Mouse (Mus musculus): ENCODE results near the gene Qrfpr. TPM values are rescaled to one million over a fixed set of nuclear protein-coding genes. Genes with fewer than 3 reads are reported as not detected.
A peak's percentile ranks its signal among the peaks of the same experiment; 100 is the strongest.

The Qrfpr gene
- 0.39 and 0.55 TPM in 2 replicates for polyA plus RNA-seq (2015; fragmentation: Nextera tagmentation; extraction: Ambion mirVana)

GRCm38 (mm10) chr3:36221743-36222682 is at the start of gene Qrfpr:
Gene Qrfpr, minus strand, starts transcription at chr3:36222313.
- Histone ChIP-seq H3K4me2 (peak within 1 kb of the TSS; percentile 61), H3K4me1 (replicated peaks) (peaks cover 8% of the 10 kb centered on the region), H3K27me3 (peaks cover 24% of the 10 kb centered on the region), H3K9me3 (no peaks in the 10 kb centered on the region), H3K9ac (peak within 1 kb of the TSS; percentile 19; the same call in 1 of the 2 replicates), H3K36me3 (no peaks in the 10 kb centered on the region), H3K4me3 (peak within 1 kb of the TSS; percentile 36), H3K27ac (no peak within 1 kb of the TSS)
- peak; percentile 57; the same call in 1 of the 2 replicates for ATAC-seq (ENCODE audit: low FRiP score)
- 7% methylated on average over 39 of the region's 39 CpGs for WGBS

- WGBS = 84% methylated on average over 11 of the region's 11 CpGs
- Histone ChIP-seq H3K4me2 (no peak overlapping the region), H3K36me3 (no peaks in the 10 kb centered on the region), H3K27ac (no peak overlapping the region), H3K4me1 (replicated peaks) (peaks cover 7% of the 10 kb centered on the region), H3K9me3 (no peaks in the 10 kb centered on the region), H3K4me3 (no peak overlapping the region), H3K27me3 (no peaks in the 10 kb centered on the region), H3K9ac (no peak overlapping the region)
- no peak for ATAC-seq (ENCODE audit: low FRiP score)
These were observed 41.8 kb upstream of the Qrfpr start for GRCm38 (mm10) chr3:36263873-36264272.

GRCm38 (mm10) chr3:36263265-36263664 is 41.2 kb upstream of the Qrfpr start:
- peak; percentile 32; the same call in 1 of the 2 replicates for ATAC-seq (ENCODE audit: low FRiP score)
- no peaks in the 10 kb centered on the region for H3K27me3 ChIP-seq
- no peak overlapping the region for H3K9ac ChIP-seq
- H3K36me3 ChIP-seq = no peaks in the 10 kb centered on the region
- no peak overlapping the region for H3K4me3 ChIP-seq
- no peaks in the 10 kb centered on the region for H3K9me3 ChIP-seq
- H3K4me2 ChIP-seq = no peak overlapping the region
- H3K4me1 ChIP-seq (replicated peaks) = peaks cover 7% of the 10 kb centered on the region
- WGBS = 53% methylated on average over 4 of the region's 4 CpGs
- no peak overlapping the region for H3K27ac ChIP-seq

GRCm38 (mm10) chr3:36250585-36250984 is 28.5 kb upstream of the Qrfpr start:
- no peak for ATAC-seq (ENCODE audit: low FRiP score)
- H3K27ac ChIP-seq = no peak overlapping the region
- H3K9ac ChIP-seq = no peak overlapping the region
- no peak overlapping the region for H3K4me2 ChIP-seq
- H3K4me1 ChIP-seq (replicated peaks) = no peaks in the 10 kb centered on the region
- no peak overlapping the region for H3K4me3 ChIP-seq
- H3K27me3 ChIP-seq = no peaks in the 10 kb centered on the region
- H3K9me3 ChIP-seq = no peaks in the 10 kb centered on the region
- 68% methylated on average over 5 of the region's 5 CpGs for WGBS
- no peaks in the 10 kb centered on the region for H3K36me3 ChIP-seq

GRCm38 (mm10) chr3:36248446-36248845 is 26.3 kb upstream of the Qrfpr start:
- no peaks in the 10 kb centered on the region for H3K36me3 ChIP-seq
- H3K4me3 ChIP-seq = no peak overlapping the region
- no peak overlapping the region for H3K27ac ChIP-seq
- H3K9me3 ChIP-seq = no peaks in the 10 kb centered on the region
- H3K4me1 ChIP-seq (replicated peaks) = no peaks in the 10 kb centered on the region
- H3K27me3 ChIP-seq = no peaks in the 10 kb centered on the region
- no peak for ATAC-seq (ENCODE audit: low FRiP score)
- WGBS = 89% methylated on average over 2 of the region's 2 CpGs
- H3K9ac ChIP-seq = no peak overlapping the region
- H3K4me2 ChIP-seq = no peak overlapping the region

- H3K27me3 ChIP-seq = no peaks in the 10 kb centered on the region
- 80% methylated on average over 2 of the region's 2 CpGs for WGBS
- no peak overlapping the region for H3K9ac ChIP-seq
- no peaks in the 10 kb centered on the region for H3K36me3 ChIP-seq
- no peak overlapping the region for H3K4me2 ChIP-seq
- H3K27ac ChIP-seq = no peak overlapping the region
- no peak for ATAC-seq (ENCODE audit: low FRiP score)
- H3K9me3 ChIP-seq = no peaks in the 10 kb centered on the region
- no peaks in the 10 kb centered on the region for H3K4me1 ChIP-seq (replicated peaks)
- H3K4me3 ChIP-seq = no peak overlapping the region
These were observed 7.8 kb upstream of the Qrfpr start for GRCm38 (mm10) chr3:36229941-36230340.

GRCm38 (mm10) chr3:36227246-36227645 is 5.1 kb upstream of the Qrfpr start:
- Histone ChIP-seq H3K36me3 (no peaks in the 10 kb centered on the region), H3K27me3 (peaks cover 5% of the 10 kb centered on the region), H3K4me2 (no peak overlapping the region), H3K4me1 (replicated peaks) (peaks cover 2% of the 10 kb centered on the region), H3K27ac (no peak overlapping the region), H3K9me3 (no peaks in the 10 kb centered on the region), H3K4me3 (no peak overlapping the region), H3K9ac (no peak overlapping the region)
- 98% methylated on average over 1 of the region's 1 CpGs for WGBS
- no peak for ATAC-seq (ENCODE audit: low FRiP score)

GRCm38 (mm10) chr3:36223361-36223760 is 1.2 kb upstream of the Qrfpr start:
- peaks cover 24% of the 10 kb centered on the region for H3K27me3 ChIP-seq
- H3K36me3 ChIP-seq = no peaks in the 10 kb centered on the region
- no peak overlapping the region for H3K4me3 ChIP-seq
- H3K9ac ChIP-seq = no peak overlapping the region
- no peaks in the 10 kb centered on the region for H3K9me3 ChIP-seq
- ATAC-seq (ENCODE audit: low FRiP score) = no peak
- 5% methylated on average over 2 of the region's 2 CpGs for WGBS
- no peak overlapping the region for H3K4me2 ChIP-seq
- H3K27ac ChIP-seq = no peak overlapping the region
- peaks cover 8% of the 10 kb centered on the region for H3K4me1 ChIP-seq (replicated peaks)

- 88% methylated on average over 4 of the region's 4 CpGs for WGBS
- Histone ChIP-seq H3K4me1 (replicated peaks) (no peaks in the 10 kb centered on the region), H3K9ac (no peak overlapping the region), H3K27ac (no peak overlapping the region), H3K4me2 (no peak overlapping the region), H3K36me3 (no peaks in the 10 kb centered on the region), H3K4me3 (no peak overlapping the region), H3K27me3 (no peaks in the 10 kb centered on the region), H3K9me3 (no peaks in the 10 kb centered on the region)
- no peak for ATAC-seq (ENCODE audit: low FRiP score)
These were observed 9.4 kb downstream of the Qrfpr start for GRCm38 (mm10) chr3:36212758-36213157.

- Histone ChIP-seq H3K4me3 (no peak overlapping the region), H3K9ac (no peak overlapping the region), H3K4me2 (no peak overlapping the region), H3K4me1 (replicated peaks) (no peaks in the 10 kb centered on the region), H3K9me3 (no peaks in the 10 kb centered on the region), H3K27me3 (no peaks in the 10 kb centered on the region), H3K27ac (no peak overlapping the region), H3K36me3 (no peaks in the 10 kb centered on the region)
- no peak for ATAC-seq (ENCODE audit: low FRiP score)
- 72% methylated on average over 2 of the region's 2 CpGs for WGBS
These were observed 11.2 kb downstream of the Qrfpr start for GRCm38 (mm10) chr3:36210939-36211338.

- Histone ChIP-seq H3K9ac (no peak overlapping the region), H3K27ac (no peak overlapping the region)
- 67% methylated on average over 11 of the region's 11 CpGs for WGBS
These were observed 12.1 kb downstream of the Qrfpr start for GRCm38 (mm10) chr3:36209776-36210555.

GRCm38 (mm10) chr3:36207520-36208264 is 14.4 kb downstream of the Qrfpr start:
- H3K27me3 ChIP-seq = no peaks in the 10 kb centered on the region
- no peak overlapping the region for H3K4me3 ChIP-seq
- H3K9me3 ChIP-seq = no peaks in the 10 kb centered on the region
- no peak overlapping the region for H3K27ac ChIP-seq
- no peaks in the 10 kb centered on the region for H3K36me3 ChIP-seq
- no peak overlapping the region for H3K9ac ChIP-seq
- whole genome bisulfite sequencing = 71% methylated on average over 19 of the region's 19 CpGs
- H3K4me2 ChIP-seq = no peak overlapping the region
- no peak for ATAC-seq (ENCODE audit: low FRiP score)
- no peaks in the 10 kb centered on the region for H3K4me1 ChIP-seq (replicated peaks)

More at GRCm38 (mm10) chr3:36209776-36210555, 12.1 kb downstream of the Qrfpr start:
- Histone ChIP-seq H3K27me3 (no peaks in the 10 kb centered on the region), H3K4me1 (replicated peaks) (no peaks in the 10 kb centered on the region), H3K9me3 (no peaks in the 10 kb centered on the region), H3K4me3 (no peak overlapping the region), H3K36me3 (no peaks in the 10 kb centered on the region), H3K4me2 (no peak overlapping the region)
- peak; percentile 78 for ATAC-seq (ENCODE audit: low FRiP score)

All from hindbrain, embryonic 13.5 days (tissue).